In the genomic region with DNA sequence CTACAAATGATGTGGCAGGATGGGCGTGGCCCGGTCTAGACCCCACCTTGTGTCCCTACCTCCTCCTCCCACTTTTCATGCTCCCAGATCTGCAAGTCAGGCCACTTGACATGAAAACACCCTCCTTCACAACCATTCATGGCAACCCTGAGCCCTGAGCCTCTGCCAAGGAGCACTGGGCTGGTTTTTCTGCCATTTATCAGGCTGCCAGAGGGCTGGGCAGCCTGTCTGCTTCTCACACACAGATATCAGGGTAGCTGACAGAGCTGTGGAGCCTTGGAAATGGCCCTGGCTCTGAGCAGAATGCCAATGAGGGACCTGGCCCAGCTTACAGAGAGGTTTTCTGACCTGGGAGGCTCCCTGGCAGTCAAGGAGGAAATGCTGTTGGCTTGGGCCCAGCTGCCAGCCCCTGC, we compare ENCODE assay signal across 9 mouse cellular contexts.
DNase-seq lines count a peak whose midpoint lies in the region; ATAC-seq lines count a peak whose summit lies in the region.
"Had no signal": no experiment of that assay in that cellular context is flagged by ENCODE, and none has a peak within 500 bp of the region (broad histone marks: within the 10 kb centered on the region; RNA-seq: fewer than 3 reads in every experiment).

No protein-coding gene starts in this region.

- DNase-seq in layer of hippocampus, adult 11-12 months (ENCODE audit: low spot score) = peak; percentile 15
- DNase-seq in layer of hippocampus, adult 9-10 months (ENCODE audit: low spot score) = no peak
- DNase-seq in cerebellum, postnatal 36 days = peak; percentile 3 to 7
- DNase-seq in lung, postnatal 4 days = peak; percentile 43 to 52
- no peak for DNase-seq in thymus, postnatal 36 days
- no peak for DNase-seq in limb, embryonic 10.5 days (ENCODE audit: low spot score)
- DNase-seq: liver, embryonic 13.5 days had no signal

- no peak overlapping the region for H3K4me2 ChIP-seq in hindbrain, embryonic 16.5 days (ENCODE audit: low read length)
- H3K4me2 ChIP-seq in liver, embryonic 12.5 days = no peak overlapping the region
- H3K4me2 ChIP-seq: liver, embryonic 13.5 days had no signal

- H3K4me3 ChIP-seq in hindbrain, embryonic 16.5 days (ENCODE audit: low read length) = no peak overlapping the region
- H3K4me3 ChIP-seq in liver, embryonic 12.5 days = no peak overlapping the region
- H3K4me3 ChIP-seq in limb, embryonic 10.5 days = no peak overlapping the region
- H3K4me3 ChIP-seq: liver, embryonic 13.5 days had no signal

- H3K27ac ChIP-seq in hindbrain, embryonic 16.5 days (ENCODE audit: low read depth, low read length) = no peak overlapping the region
- H3K27ac ChIP-seq in liver, embryonic 12.5 days = no peak overlapping the region
- no peak overlapping the region for H3K27ac ChIP-seq in limb, embryonic 10.5 days
- H3K27ac ChIP-seq: liver, embryonic 13.5 days had no signal

- H3K9ac ChIP-seq in hindbrain, embryonic 16.5 days (ENCODE audit: low read depth, low read length) = no peak overlapping the region
- no peak overlapping the region for H3K9ac ChIP-seq in liver, embryonic 12.5 days
- H3K9ac ChIP-seq: liver, embryonic 13.5 days had no signal

- peak; percentile 97 for ATAC-seq in hindbrain, embryonic 16.5 days
- no peak for ATAC-seq in liver, embryonic 12.5 days

- no peaks in the 10 kb centered on the region for H3K36me3 ChIP-seq in hindbrain, embryonic 16.5 days (ENCODE audit: control insufficient read depth, insufficient read depth, low read length)
- no peaks in the 10 kb centered on the region for H3K36me3 ChIP-seq in liver, embryonic 12.5 days
- no peaks in the 10 kb centered on the region for H3K36me3 ChIP-seq in limb, embryonic 10.5 days
- H3K36me3 ChIP-seq: liver, embryonic 13.5 days had no signal

- peaks cover 3% of the 10 kb centered on the region; the same call in 1 of the 2 replicates for H3K4me1 ChIP-seq in hindbrain, embryonic 16.5 days (ENCODE audit: control insufficient read depth, insufficient read depth, low read depth, low read length)
- H3K4me1 ChIP-seq in liver, embryonic 12.5 days = no peaks in the 10 kb centered on the region
- no peaks in the 10 kb centered on the region for H3K4me1 ChIP-seq in limb, embryonic 10.5 days
- H3K4me1 ChIP-seq: liver, embryonic 13.5 days had no signal

- H3K27me3 ChIP-seq in hindbrain, embryonic 16.5 days (replicated peaks; ENCODE audit: control insufficient read depth, insufficient read depth, low read length) = no peaks in the 10 kb centered on the region
- H3K27me3 ChIP-seq in liver, embryonic 12.5 days (replicated peaks) = no peaks in the 10 kb centered on the region
- no peaks in the 10 kb centered on the region for H3K27me3 ChIP-seq in limb, embryonic 10.5 days (ENCODE audit: low read depth, poor library complexity, severe bottlenecking)
- H3K27me3 ChIP-seq: liver, embryonic 13.5 days had no signal

- H3K9me3 ChIP-seq in hindbrain, embryonic 16.5 days (ENCODE audit: control insufficient read depth, low read length) = no peaks in the 10 kb centered on the region
- H3K9me3 ChIP-seq in liver, embryonic 12.5 days (replicated peaks) = no peaks in the 10 kb centered on the region
- no peaks in the 10 kb centered on the region for H3K9me3 ChIP-seq in limb, embryonic 10.5 days (replicated peaks)
- H3K9me3 ChIP-seq: liver, embryonic 13.5 days had no signal

- WGBS in hindbrain, embryonic 16.5 days = 80% methylated on average over 2 of the region's 2 CpGs
- 83% methylated on average over 2 of the region's 2 CpGs for WGBS in liver, embryonic 12.5 days (ENCODE audit: insufficient replicate concordance)
- WGBS in limb, embryonic 10.5 days = 98% methylated on average over 2 of the region's 2 CpGs

Comparison
In these comparisons a context has a peak if more than half of its experiments do, and no peak if none do; other contexts are left out.
1. DNase-seq: peak in layer of hippocampus, adult 11-12 months (single experiment), cerebellum, postnatal 36 days (2 of 2) and lung, postnatal 4 days (2 of 2); none in layer of hippocampus, adult 9-10 months (single experiment), thymus, postnatal 36 days (0 of 2) and limb, embryonic 10.5 days (single experiment).